In genomic region chr2:129686908-129687307, GRCm38 (mm10) we compare ENCODE assay signal across 14 mouse cellular contexts. TPM values are rescaled to one million over a fixed set of nuclear protein-coding genes. Genes with fewer than 3 reads are reported as not detected.
DNase-seq lines count a peak whose midpoint lies in the region; ATAC-seq lines count a peak whose summit lies in the region.
"Had no signal": no experiment of that assay in that cellular context is flagged by ENCODE, and none has a peak within 500 bp of the region (broad histone marks: within the 10 kb centered on the region; RNA-seq: fewer than 3 reads in every experiment).

No protein-coding gene starts in this region.

- peak; percentile 73 to 83 for DNase-seq in cerebellum, postnatal 10 days
- no peak for DNase-seq in hindbrain, embryonic 10.5 days (ENCODE audit: low spot score)
- peak; percentile 8 for DNase-seq in retina, postnatal 7 days (ENCODE audit: low read depth, low spot score)
- no peak for DNase-seq in retina, embryonic 14.5 days (ENCODE audit: low spot score)
- DNase-seq: adrenal gland, adult 2 months; heart, postnatal 4 days had no signal

- H3K27me3 ChIP-seq in hindbrain, embryonic 15.5 days: no peaks in the 10 kb centered on the region
- H3K27me3 ChIP-seq in hindbrain, embryonic 10.5 days (ENCODE audit: insufficient read depth, poor library complexity, severe bottlenecking): no peaks in the 10 kb centered on the region
- H3K27me3 ChIP-seq in intestine, embryonic 16.5 days (replicated peaks; ENCODE audit: control insufficient read depth, insufficient read depth, low read length): no peaks in the 10 kb centered on the region

- H3K4me2 ChIP-seq in hindbrain, embryonic 15.5 days: no peak overlapping the region
- H3K4me2 ChIP-seq in intestine, embryonic 16.5 days (ENCODE audit: low read depth, low read length): no peak overlapping the region
- H3K4me2 ChIP-seq: liver, embryonic 11.5 days had no signal

- WGBS in hindbrain, embryonic 15.5 days: 62% methylated on average over 10 of the region's 10 CpGs
- 78% methylated on average over 10 of the region's 10 CpGs for WGBS in hindbrain, embryonic 10.5 days
- WGBS in intestine, embryonic 16.5 days: 53% methylated on average over 10 of the region's 10 CpGs

- no peak for ATAC-seq in cerebellum, adult (ENCODE audit: insufficient number of reproducible peaks, low FRiP score, low TSS enrichment)
- peak; percentile 73; the same call in 1 of the 2 replicates for ATAC-seq in hindbrain, embryonic 15.5 days (ENCODE audit: low FRiP score, low read depth)
- no peak for ATAC-seq in inflammation-experienced regulatory T-cells, adult 6 months
- no peak for ATAC-seq in intestine, embryonic 16.5 days

- H3K36me3 ChIP-seq in hindbrain, embryonic 15.5 days: no peaks in the 10 kb centered on the region
- no peaks in the 10 kb centered on the region for H3K36me3 ChIP-seq in hindbrain, embryonic 10.5 days
- no peaks in the 10 kb centered on the region for H3K36me3 ChIP-seq in intestine, embryonic 16.5 days (ENCODE audit: control insufficient read depth, insufficient read depth, low read length)
- H3K36me3 ChIP-seq: heart, embryonic 10.5 days had no signal

- H3K9ac ChIP-seq in hindbrain, embryonic 15.5 days: no peak overlapping the region
- no peak overlapping the region for H3K9ac ChIP-seq in intestine, embryonic 16.5 days (ENCODE audit: low read depth, low read length)

- H3K9me3 ChIP-seq in hindbrain, embryonic 15.5 days: no peaks in the 10 kb centered on the region
- no peaks in the 10 kb centered on the region for H3K9me3 ChIP-seq in hindbrain, embryonic 10.5 days
- H3K9me3 ChIP-seq in intestine, embryonic 16.5 days (ENCODE audit: control insufficient read depth, low read length): no peaks in the 10 kb centered on the region
- H3K9me3 ChIP-seq: heart, embryonic 10.5 days had no signal

- H3K27ac ChIP-seq in hindbrain, embryonic 15.5 days (replicated peaks): no peak overlapping the region
- H3K27ac ChIP-seq in hindbrain, embryonic 10.5 days: no peak overlapping the region
- no peak overlapping the region for H3K27ac ChIP-seq in intestine, embryonic 16.5 days (ENCODE audit: low read length)
- H3K27ac ChIP-seq: heart, embryonic 10.5 days; stomach, postnatal 0 days had no signal

- H3K4me3 ChIP-seq in hindbrain, embryonic 15.5 days: no peak overlapping the region
- no peak overlapping the region for H3K4me3 ChIP-seq in hindbrain, embryonic 10.5 days
- no peak overlapping the region for H3K4me3 ChIP-seq in intestine, embryonic 16.5 days (ENCODE audit: low read length)
- H3K4me3 ChIP-seq: heart, embryonic 10.5 days; myocyte had no signal

- 0 out of 2 replicates have a peak, but pooled peaks cover 7% of the 10 kb centered on the region for H3K4me1 ChIP-seq in hindbrain, embryonic 15.5 days (replicated peaks)
- H3K4me1 ChIP-seq in hindbrain, embryonic 10.5 days (replicated peaks): no peaks in the 10 kb centered on the region
- no peaks in the 10 kb centered on the region for H3K4me1 ChIP-seq in intestine, embryonic 16.5 days (ENCODE audit: control insufficient read depth, insufficient read depth, low read length)

RNA-seq across cellular contexts. Expression of gene Pdyn, which starts 12.7 kb away (rescaled TPM):
- polyA plus RNA-seq in hindbrain, embryonic 15.5 days (2015; fragmentation: Nextera tagmentation; extraction: Ambion mirVana): 15.3 and 19.9 TPM in 2 replicates
- polyA plus RNA-seq in hindbrain, embryonic 10.5 days (2016; fragmentation: Nextera tagmentation; extraction: Ambion mirVana): 0.12 and 0.58 TPM in 2 replicates
- not detected for polyA plus RNA-seq in inflammation-experienced regulatory T-cells, adult 6 months (2017; shearing (Covaris generic))
- polyA plus RNA-seq in intestine, embryonic 16.5 days (2015; fragmentation: Nextera tagmentation; extraction: Ambion mirVana): 0.92 and 1.2 TPM in 2 replicates
- polyA plus RNA-seq: adrenal gland, adult 2 months; myocyte had no signal

Comparison
In these comparisons a context has a peak if more than half of its experiments do, and no peak if none do; other contexts are left out.
1. DNase-seq: peak in cerebellum, postnatal 10 days (2 of 2) and retina, postnatal 7 days (single experiment); none in hindbrain, embryonic 10.5 days (single experiment) and retina, embryonic 14.5 days (single experiment).